24 mouse cellular contexts compared by ENCODE assay signal in genomic region chr15:28600132-28600531, GRCm38 (mm10).
DNase-seq lines count a peak whose midpoint lies in the region; ATAC-seq lines count a peak whose summit lies in the region.
"Had no signal": no experiment of that assay in that cellular context is flagged by ENCODE, and none has a peak within 500 bp of the region (broad histone marks: within the 10 kb centered on the region; RNA-seq: fewer than 3 reads in every experiment).

No protein-coding gene starts in this region.

- H3K27me3 ChIP-seq in forebrain, embryonic 11.5 days (ENCODE audit: control insufficient read depth, insufficient read depth, low read length): no peaks in the 10 kb centered on the region
- no peaks in the 10 kb centered on the region for H3K27me3 ChIP-seq in forebrain, embryonic 15.5 days
- H3K27me3 ChIP-seq: forebrain, embryonic 12.5 days; intestine, embryonic 15.5 days; limb, embryonic 12.5 days; neural tube, embryonic 15.5 days had no signal

- WGBS in forebrain, embryonic 11.5 days: 68% methylated on average over 5 of the region's 5 CpGs
- WGBS in forebrain, embryonic 15.5 days: 63% methylated on average over 5 of the region's 5 CpGs

- peak; percentile 55 for DNase-seq in forebrain, embryonic 11.5 days (ENCODE audit: low spot score)
- peak; percentile 1 to 7 for DNase-seq in left cerebral cortex, adult 18-20 months (ENCODE audit: low spot score in 2 of 2)
- no peak for DNase-seq in left cerebral cortex, postnatal 4 days
- peak; percentile 27 to 43 for DNase-seq in frontal cortex, adult 2 months (ENCODE audit: extremely low spot score in 1 of 2, low spot score in 1 of 2)
- peak; percentile 22 to 26 for DNase-seq in right cerebral cortex, postnatal 10 days (ENCODE audit: low spot score in 2 of 2)
- DNase-seq in testis, postnatal 14 days (ENCODE audit: low spot score): no peak
- no peak for DNase-seq in spleen, postnatal 36 days (ENCODE audit: low spot score in 2 of 2)
- DNase-seq: adrenal gland, adult 8-10 months; cerebellum, adult 9-11 months; kidney, adult 8-10 months; kidney, postnatal 10 days; liver, postnatal 0 days; thymus, postnatal 25 days had no signal

- H3K9ac ChIP-seq in forebrain, embryonic 11.5 days (ENCODE audit: low read length): no peak overlapping the region
- H3K9ac ChIP-seq in forebrain, embryonic 15.5 days (replicated peaks): no peak overlapping the region
- H3K9ac ChIP-seq: forebrain, embryonic 12.5 days; intestine, embryonic 15.5 days; limb, embryonic 12.5 days; liver, postnatal 0 days; neural tube, embryonic 15.5 days had no signal

- H3K4me1 ChIP-seq in forebrain, embryonic 11.5 days (replicated peaks; ENCODE audit: control insufficient read depth, insufficient read depth, low read length): no peaks in the 10 kb centered on the region
- no peaks in the 10 kb centered on the region for H3K4me1 ChIP-seq in forebrain, embryonic 15.5 days
- H3K4me1 ChIP-seq: forebrain, embryonic 12.5 days; intestine, embryonic 15.5 days; limb, embryonic 12.5 days; midbrain, embryonic 10.5 days; neural tube, embryonic 15.5 days had no signal

- ATAC-seq in forebrain, embryonic 11.5 days (replicated peaks; ENCODE audit: low FRiP score): no peak
- no peak for ATAC-seq in forebrain, embryonic 15.5 days (replicated peaks)
- ATAC-seq: activated CD4-positive, CD25-positive, alpha-beta regulatory T cell, adult 4 months; hindbrain, embryonic 16.5 days; intestine, embryonic 15.5 days; liver, postnatal 0 days; lung, postnatal 0 days had no signal

- no peak overlapping the region for H3K4me2 ChIP-seq in forebrain, embryonic 11.5 days (ENCODE audit: low read depth, low read length, severe bottlenecking)
- no peak overlapping the region for H3K4me2 ChIP-seq in forebrain, embryonic 15.5 days (replicated peaks)
- H3K4me2 ChIP-seq: forebrain, embryonic 12.5 days; heart, embryonic 11.5 days; intestine, embryonic 15.5 days; limb, embryonic 12.5 days; liver, embryonic 11.5 days; neural tube, embryonic 15.5 days had no signal

- H3K27ac ChIP-seq in forebrain, embryonic 11.5 days (ENCODE audit: low read depth, low read length): no peak overlapping the region
- no peak overlapping the region for H3K27ac ChIP-seq in forebrain, embryonic 15.5 days (replicated peaks)
- H3K27ac ChIP-seq: forebrain, embryonic 12.5 days; intestine, embryonic 15.5 days; limb, embryonic 12.5 days; midbrain, embryonic 10.5 days; neural tube, embryonic 15.5 days had no signal

- H3K9me3 ChIP-seq in forebrain, embryonic 11.5 days (ENCODE audit: control insufficient read depth, low read length): no peaks in the 10 kb centered on the region
- no peaks in the 10 kb centered on the region for H3K9me3 ChIP-seq in forebrain, embryonic 15.5 days
- H3K9me3 ChIP-seq: forebrain, embryonic 12.5 days; intestine, embryonic 15.5 days; limb, embryonic 12.5 days; midbrain, embryonic 10.5 days; neural tube, embryonic 15.5 days had no signal

- intact Hi-C loops in left cerebral cortex, postnatal 4 days (cut with DNase I): no loop called here

- no peak overlapping the region for H3K4me3 ChIP-seq in forebrain, embryonic 11.5 days (ENCODE audit: low read depth, low read length)
- no peak overlapping the region for H3K4me3 ChIP-seq in forebrain, embryonic 15.5 days
- H3K4me3 ChIP-seq: forebrain, embryonic 12.5 days; intestine, embryonic 15.5 days; limb, embryonic 12.5 days; midbrain, embryonic 10.5 days; neural tube, embryonic 15.5 days had no signal

- no peaks in the 10 kb centered on the region for H3K36me3 ChIP-seq in forebrain, embryonic 11.5 days (ENCODE audit: control insufficient read depth, insufficient read depth, low read length)
- no peaks in the 10 kb centered on the region for H3K36me3 ChIP-seq in forebrain, embryonic 15.5 days
- H3K36me3 ChIP-seq: forebrain, embryonic 12.5 days; intestine, embryonic 15.5 days; limb, embryonic 12.5 days; midbrain, embryonic 10.5 days; neural tube, embryonic 15.5 days had no signal

Comparison
In these comparisons a context has a peak if more than half of its experiments do, and no peak if none do; other contexts are left out.
1. DNase-seq: peak in forebrain, embryonic 11.5 days (single experiment), left cerebral cortex, adult 18-20 months (2 of 2), frontal cortex, adult 2 months (2 of 2) and right cerebral cortex, postnatal 10 days (2 of 2); none in left cerebral cortex, postnatal 4 days (single experiment), testis, postnatal 14 days (single experiment) and spleen, postnatal 36 days (0 of 2).